ENCODE assay signal across 22 mouse cellular contexts in genomic region chr9:13990960-13991359, GRCm38 (mm10).
DNase-seq lines count a peak whose midpoint lies in the region; ATAC-seq and TF ChIP-seq lines count a peak whose summit lies in the region.
"Had no signal": no experiment of that assay in that cellular context is flagged by ENCODE, and none has a peak within 500 bp of the region (broad histone marks: within the 10 kb centered on the region; RNA-seq: fewer than 3 reads in every experiment).

No protein-coding gene starts in this region.

- 50% methylated on average over 7 of the region's 7 CpGs for WGBS in kidney, postnatal 0 days
- WGBS in kidney, embryonic 16.5 days: 55% methylated on average over 7 of the region's 7 CpGs

- peak; percentile 47 for DNase-seq in kidney, postnatal 0 days (ENCODE audit: low spot score)
- DNase-seq in layer of hippocampus, adult 9-10 months (ENCODE audit: low spot score): no peak
- DNase-seq: adrenal gland, adult 8-10 months; adrenal gland, postnatal 14 days; adrenal gland, postnatal 36 days; cerebellum, adult 11-12 months; cerebellum, adult 2 months; cerebellum, adult 9-10 months; cerebellum, postnatal 10 days; cerebellum, postnatal 25 days; embryo, embryonic 11 days; forebrain, postnatal 0 days had no signal

- no peak for TF ChIP-seq CTCF in kidney, postnatal 0 days (IDR thresholded peaks at IDR 0.05; ENCODE audit: low read depth)

- no peaks in the 10 kb centered on the region for H3K4me1 ChIP-seq in kidney, postnatal 0 days (replicated peaks; ENCODE audit: insufficient read depth, low read length)
- 0 out of 2 replicates have a peak, but pooled peaks cover 2% of the 10 kb centered on the region for H3K4me1 ChIP-seq in kidney, embryonic 16.5 days (ENCODE audit: insufficient read depth, low read length)
- H3K4me1 ChIP-seq: forebrain, embryonic 13.5 days; forebrain, embryonic 15.5 days had no signal

- H3K27me3 ChIP-seq in kidney, postnatal 0 days (ENCODE audit: insufficient read depth, low read length): no peaks in the 10 kb centered on the region
- H3K27me3 ChIP-seq in kidney, embryonic 16.5 days (ENCODE audit: insufficient read depth, low read length): no peaks in the 10 kb centered on the region
- H3K27me3 ChIP-seq: embryonic facial prominence, embryonic 13.5 days; embryonic facial prominence, embryonic 15.5 days; forebrain, embryonic 13.5 days; forebrain, embryonic 15.5 days; Patski had no signal

- no peak overlapping the region for H3K4me2 ChIP-seq in kidney, postnatal 0 days (ENCODE audit: low read length)
- H3K4me2 ChIP-seq in kidney, embryonic 16.5 days (replicated peaks; ENCODE audit: low read depth, low read length): no peak overlapping the region
- H3K4me2 ChIP-seq: embryonic facial prominence, embryonic 13.5 days; embryonic facial prominence, embryonic 15.5 days; forebrain, embryonic 13.5 days; forebrain, embryonic 15.5 days had no signal

- no peaks in the 10 kb centered on the region for H3K36me3 ChIP-seq in kidney, postnatal 0 days (ENCODE audit: insufficient read depth, low read length)
- H3K36me3 ChIP-seq in kidney, embryonic 16.5 days (ENCODE audit: insufficient read depth, low read length): no peaks in the 10 kb centered on the region
- H3K36me3 ChIP-seq: embryonic facial prominence, embryonic 13.5 days; embryonic facial prominence, embryonic 15.5 days; forebrain, embryonic 15.5 days; G1E had no signal

- no peak overlapping the region for H3K9ac ChIP-seq in kidney, postnatal 0 days (ENCODE audit: low read depth, low read length)
- H3K9ac ChIP-seq in kidney, embryonic 16.5 days (replicated peaks; ENCODE audit: low read length): no peak overlapping the region
- H3K9ac ChIP-seq: embryonic facial prominence, embryonic 13.5 days; embryonic facial prominence, embryonic 15.5 days; forebrain, embryonic 13.5 days; forebrain, embryonic 15.5 days; forebrain, postnatal 0 days had no signal

- no peak overlapping the region for H3K4me3 ChIP-seq in kidney, postnatal 0 days (replicated peaks; ENCODE audit: low read depth, low read length)
- no peak overlapping the region for H3K4me3 ChIP-seq in kidney, embryonic 16.5 days (ENCODE audit: low read length)
- H3K4me3 ChIP-seq: embryonic facial prominence, embryonic 13.5 days; embryonic facial prominence, embryonic 15.5 days; forebrain, embryonic 13.5 days; forebrain, embryonic 15.5 days had no signal

- H3K9me3 ChIP-seq in kidney, postnatal 0 days (replicated peaks; ENCODE audit: low read length): no peaks in the 10 kb centered on the region
- H3K9me3 ChIP-seq in kidney, embryonic 16.5 days (ENCODE audit: low read length): no peaks in the 10 kb centered on the region
- H3K9me3 ChIP-seq: embryonic facial prominence, embryonic 13.5 days; embryonic facial prominence, embryonic 15.5 days; forebrain, embryonic 13.5 days; forebrain, embryonic 15.5 days; G1E had no signal

- ATAC-seq in kidney, postnatal 0 days (replicated peaks; ENCODE audit: low FRiP score, low read depth): no peak
- no peak for ATAC-seq in kidney, embryonic 16.5 days (ENCODE audit: low FRiP score, low TSS enrichment)
- 0 out of 2 replicates have a peak, but pooled peaks have one; percentile 47 for ATAC-seq in common myeloid progenitor, adult 5-6 weeks (replicated peaks; ENCODE audit: low read depth, poor library complexity, severe bottlenecking)
- no peak for ATAC-seq in erythroblast, adult 5-6 weeks (replicated peaks; ENCODE audit: low FRiP score, poor library complexity, severe bottlenecking)
- ATAC-seq: activated CD4-positive, CD25-positive, alpha-beta regulatory T cell, adult 4 months; forebrain, embryonic 13.5 days; forebrain, embryonic 15.5 days; forebrain, postnatal 0 days; Patski had no signal

- H3K27ac ChIP-seq in kidney, postnatal 0 days: no peak overlapping the region
- H3K27ac ChIP-seq in kidney, embryonic 16.5 days (ENCODE audit: low read length): no peak overlapping the region
- H3K27ac ChIP-seq: embryonic facial prominence, embryonic 13.5 days; embryonic facial prominence, embryonic 15.5 days; forebrain, embryonic 13.5 days; forebrain, embryonic 15.5 days had no signal
